Mouse (Mus musculus): ENCODE measurements around the gene Smtnl1. TPM values are rescaled to one million over a fixed set of nuclear protein-coding genes. Genes with fewer than 3 reads are reported as not detected.

The Smtnl1 gene
- total RNA-seq, 1 experiment = 4.9 TPM

DNA sequence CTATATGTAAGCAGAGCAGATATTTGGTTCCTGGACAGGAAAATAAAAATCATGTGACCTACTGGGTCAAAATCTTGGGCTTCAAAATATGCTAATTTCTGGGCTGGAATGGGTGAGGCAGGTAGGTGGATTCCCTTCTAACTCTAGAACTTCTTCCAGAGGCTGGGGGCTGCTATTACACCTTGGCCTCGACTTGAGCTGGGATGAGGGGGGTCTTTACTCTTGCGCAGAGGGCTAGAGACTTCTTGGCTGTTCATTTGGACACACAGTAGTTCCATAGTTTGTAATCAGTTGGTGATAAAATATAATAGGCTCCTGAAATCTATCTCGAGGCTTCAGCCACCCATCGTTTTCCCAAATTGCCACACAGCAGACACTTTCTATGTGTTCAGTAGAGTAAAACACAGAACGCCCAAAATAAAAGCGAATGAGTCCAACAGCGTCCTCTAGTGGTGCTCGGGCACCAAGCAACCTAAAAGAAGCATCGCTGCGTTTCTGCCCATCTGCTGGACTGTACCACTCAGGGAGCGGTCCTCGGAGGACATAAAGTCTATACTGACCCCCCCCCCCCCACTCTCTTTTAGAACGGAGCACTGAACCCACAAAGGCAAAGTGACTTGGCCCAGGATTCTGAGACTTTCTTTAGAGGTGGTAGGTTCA lies 24.5 kb downstream of the Smtnl1 start:
- Histone ChIP-seq H3K9ac (ENCODE audit: insufficient read depth, low read depth, low read length, poor library complexity, severe bottlenecking) (no peak overlapping the region; the same call in 1 of the 2 replicates), H3K4me1 (ENCODE audit: control insufficient read depth in 2 of 2, insufficient read depth in 2 of 2, low read length in 2 of 2, poor library complexity in 1 of 2) (peaks cover 0 to 2% of the 10 kb centered on the region in 2 experiments; a peak in 1 of 4 replicates), H3K9me3 (ENCODE audit: control insufficient read depth, insufficient read depth, low read depth, low read length) (no peaks in the 10 kb centered on the region), H3K36me3 (ENCODE audit: control insufficient read depth, insufficient read depth, low read length, poor library complexity, severe bottlenecking) (no peaks in the 10 kb centered on the region), H3K4me3 (ENCODE audit: insufficient read depth in 1 of 2, low read depth in 1 of 2, low read length in 2 of 2, poor library complexity in 1 of 2, severe bottlenecking in 1 of 2) (peak overlapping the region; percentile 65 to 72), H3K27ac (ENCODE audit: insufficient read depth, low read depth, low read length, poor library complexity, severe bottlenecking) (no peak overlapping the region)
- in situ Hi-C loops (cut with MboI; ENCODE audit: low sequenced_read_pairs in 2 of 2, unreplicated experiment in 2 of 2) = no loop called here
- peak; percentile 71 for DNase-seq (ENCODE audit: low read depth, low spot score)
- TF ChIP-seq ZC3H11A (IDR thresholded peaks at IDR 0.05; ENCODE audit: borderline replicate concordance, low read depth, low read length) (peak; percentile 50; the same call in 1 of the 2 replicates), HCFC1 (IDR thresholded peaks at IDR 0.05; ENCODE audit: borderline replicate concordance, insufficient read depth, low read length) (no peak), MAFK (IDR thresholded peaks at IDR 0.05; ENCODE audit: insufficient read depth, low read depth, low read length) (no peak), ZNF384 (IDR thresholded peaks at IDR 0.05; ENCODE audit: low read depth, low read length) (no peak), CHD2 (IDR thresholded peaks at IDR 0.05; ENCODE audit: low read depth, low read length) (no peak)

DNA sequence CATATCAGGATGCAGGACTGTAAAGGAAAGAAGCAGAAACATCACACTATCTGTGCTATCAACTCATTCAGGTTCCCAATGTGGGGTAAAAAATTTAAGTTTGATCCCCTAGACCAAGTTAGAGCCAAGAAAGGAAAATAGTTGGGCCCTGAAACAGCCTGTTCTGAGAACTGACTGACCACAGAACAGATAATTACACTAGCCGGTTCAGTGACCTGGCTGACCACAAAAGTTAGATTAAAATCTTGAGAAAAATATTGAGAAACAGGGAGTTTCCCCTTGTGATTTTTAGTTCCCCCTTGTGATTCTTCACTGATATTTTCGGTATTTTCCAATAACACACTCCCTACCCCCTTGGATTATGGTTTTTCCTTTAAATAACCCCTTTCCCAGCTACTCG lies 28.6 kb downstream of the Smtnl1 start:
- no peak for TF ChIP-seq CHD2 (IDR thresholded peaks at IDR 0.05; ENCODE audit: low read depth, low read length)
- TF ChIP-seq ZNF384 (IDR thresholded peaks at IDR 0.05; ENCODE audit: low read depth, low read length) = no peak
- TF ChIP-seq HCFC1 (IDR thresholded peaks at IDR 0.05; ENCODE audit: borderline replicate concordance, insufficient read depth, low read length) = no peak
- no peak for TF ChIP-seq MAFK (IDR thresholded peaks at IDR 0.05; ENCODE audit: insufficient read depth, low read depth, low read length)
- TF ChIP-seq ZC3H11A (IDR thresholded peaks at IDR 0.05; ENCODE audit: borderline replicate concordance, low read depth, low read length) = no peak
- Histone ChIP-seq H3K27ac (ENCODE audit: insufficient read depth, low read depth, low read length, poor library complexity, severe bottlenecking) (no peak overlapping the region), H3K4me3 (ENCODE audit: insufficient read depth in 1 of 2, low read depth in 1 of 2, low read length in 2 of 2, poor library complexity in 1 of 2, severe bottlenecking in 1 of 2) (no peak overlapping the region), H3K9ac (ENCODE audit: insufficient read depth, low read depth, low read length, poor library complexity, severe bottlenecking) (no peak overlapping the region), H3K4me1 (ENCODE audit: control insufficient read depth in 2 of 2, insufficient read depth in 2 of 2, low read length in 2 of 2, poor library complexity in 1 of 2) (peaks cover 0 to 2% of the 10 kb centered on the region in 2 experiments; a peak in 1 of 4 replicates), H3K9me3 (ENCODE audit: control insufficient read depth, insufficient read depth, low read depth, low read length) (no peaks in the 10 kb centered on the region), H3K36me3 (ENCODE audit: control insufficient read depth, insufficient read depth, low read length, poor library complexity, severe bottlenecking) (no peaks in the 10 kb centered on the region)
- DNase-seq (ENCODE audit: low read depth, low spot score) = no peak
- in situ Hi-C loops (cut with MboI; ENCODE audit: low sequenced_read_pairs in 2 of 2, unreplicated experiment in 2 of 2) = no loop called here

DNA sequence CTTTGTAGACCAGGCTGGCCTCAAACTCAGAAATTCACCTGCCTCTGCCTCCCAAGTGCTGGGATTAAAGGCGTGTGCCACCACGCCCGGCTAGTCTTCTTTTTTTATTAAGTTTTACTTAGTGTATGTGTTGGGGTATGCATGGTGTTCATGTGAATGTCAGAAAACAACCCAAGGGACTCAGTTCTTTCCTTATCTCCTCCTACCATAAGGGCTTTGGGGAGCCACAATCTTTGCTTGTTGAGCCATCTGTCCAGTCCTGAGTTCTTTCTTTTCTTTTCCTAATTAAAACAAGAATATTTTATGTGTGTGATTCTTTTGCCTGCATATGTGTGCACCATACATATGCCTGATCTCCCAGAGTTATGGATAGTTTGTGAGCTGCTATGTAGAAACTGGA lies 29.3 kb downstream of the Smtnl1 start:
- Histone ChIP-seq H3K4me3 (ENCODE audit: insufficient read depth in 1 of 2, low read depth in 1 of 2, low read length in 2 of 2, poor library complexity in 1 of 2, severe bottlenecking in 1 of 2) (no peak overlapping the region), H3K9me3 (ENCODE audit: control insufficient read depth, insufficient read depth, low read depth, low read length) (no peaks in the 10 kb centered on the region), H3K9ac (ENCODE audit: insufficient read depth, low read depth, low read length, poor library complexity, severe bottlenecking) (no peak overlapping the region), H3K27ac (ENCODE audit: insufficient read depth, low read depth, low read length, poor library complexity, severe bottlenecking) (no peak overlapping the region), H3K4me1 (ENCODE audit: control insufficient read depth in 2 of 2, insufficient read depth in 2 of 2, low read length in 2 of 2, poor library complexity in 1 of 2) (no peaks in the 10 kb centered on the region), H3K36me3 (ENCODE audit: control insufficient read depth, insufficient read depth, low read length, poor library complexity, severe bottlenecking) (no peaks in the 10 kb centered on the region)
- DNase-seq (ENCODE audit: low read depth, low spot score) = no peak
- in situ Hi-C loops (cut with MboI; ENCODE audit: low sequenced_read_pairs in 2 of 2, unreplicated experiment in 2 of 2) = no loop called here
- no peak for TF ChIP-seq CHD2 (IDR thresholded peaks at IDR 0.05; ENCODE audit: low read depth, low read length)
- no peak for TF ChIP-seq ZC3H11A (IDR thresholded peaks at IDR 0.05; ENCODE audit: borderline replicate concordance, low read depth, low read length)
- TF ChIP-seq HCFC1 (IDR thresholded peaks at IDR 0.05; ENCODE audit: borderline replicate concordance, insufficient read depth, low read length) = no peak
- TF ChIP-seq MAFK (IDR thresholded peaks at IDR 0.05; ENCODE audit: insufficient read depth, low read depth, low read length) = no peak
- TF ChIP-seq ZNF384 (IDR thresholded peaks at IDR 0.05; ENCODE audit: low read depth, low read length) = no peak

DNA sequence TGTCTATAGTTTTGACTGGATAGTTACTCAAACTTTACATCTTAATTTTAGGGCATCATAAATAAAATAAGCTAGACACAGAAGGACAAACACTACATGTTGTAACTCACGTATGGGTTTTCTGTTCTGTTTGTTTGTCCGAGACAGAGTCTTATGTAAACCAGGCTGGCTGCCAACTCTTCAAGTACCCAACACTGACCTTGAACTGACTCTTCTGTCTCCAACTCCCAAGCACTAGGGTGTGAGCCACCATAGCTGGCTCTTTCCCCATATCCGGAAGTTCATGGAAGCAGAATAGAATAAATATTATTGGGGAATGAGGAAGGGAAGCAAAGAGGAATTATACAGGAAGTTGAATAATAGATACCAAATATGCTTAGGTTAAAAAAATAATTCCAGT lies 29.9 kb downstream of the Smtnl1 start:
- H3K4me1 ChIP-seq (ENCODE audit: control insufficient read depth in 2 of 2, insufficient read depth in 2 of 2, low read length in 2 of 2, poor library complexity in 1 of 2) = no peaks in the 10 kb centered on the region
- no peaks in the 10 kb centered on the region for H3K36me3 ChIP-seq (ENCODE audit: control insufficient read depth, insufficient read depth, low read length, poor library complexity, severe bottlenecking)
- no peaks in the 10 kb centered on the region for H3K9me3 ChIP-seq (ENCODE audit: control insufficient read depth, insufficient read depth, low read depth, low read length)
- no peak overlapping the region for H3K27ac ChIP-seq (ENCODE audit: insufficient read depth, low read depth, low read length, poor library complexity, severe bottlenecking)
- no peak for TF ChIP-seq CHD2 (IDR thresholded peaks at IDR 0.05; ENCODE audit: low read depth, low read length)
- TF ChIP-seq ZC3H11A (IDR thresholded peaks at IDR 0.05; ENCODE audit: borderline replicate concordance, low read depth, low read length) = no peak
- TF ChIP-seq ZNF384 (IDR thresholded peaks at IDR 0.05; ENCODE audit: low read depth, low read length) = no peak
- no peak for TF ChIP-seq HCFC1 (IDR thresholded peaks at IDR 0.05; ENCODE audit: borderline replicate concordance, insufficient read depth, low read length)
- TF ChIP-seq MAFK (IDR thresholded peaks at IDR 0.05; ENCODE audit: insufficient read depth, low read depth, low read length) = no peak
- DNase-seq (ENCODE audit: low read depth, low spot score) = no peak
- H3K4me3 ChIP-seq (ENCODE audit: insufficient read depth in 1 of 2, low read depth in 1 of 2, low read length in 2 of 2, poor library complexity in 1 of 2, severe bottlenecking in 1 of 2) = no peak overlapping the region
- in situ Hi-C loops (cut with MboI; ENCODE audit: low sequenced_read_pairs in 2 of 2, unreplicated experiment in 2 of 2) = no loop called here
- H3K9ac ChIP-seq (ENCODE audit: insufficient read depth, low read depth, low read length, poor library complexity, severe bottlenecking) = no peak overlapping the region

All from ES-E14 (cell line).